Mouse (Mus musculus) heart, adult 2 months (tissue): ENCODE data around the gene Duxbl3. TPM values are rescaled to one million over a fixed set of nuclear protein-coding genes. Genes with fewer than 3 reads are reported as not detected.
"Not testable (repeated sequence)": the region's sequence is repeated elsewhere in the genome, so short reads cannot be mapped to it uniquely, and the experiment has no call there.

Experiments
- DNase-seq, 2 experiments: peaks; one replicate each; pipeline ENCODE4 v3.0.0; 2021
- H3K27ac ChIP-seq: fragments of 200-600 bp; 2 replicates; pipeline ENCODE4 v1.8.1; 2022
- H3K27me3 ChIP-seq: fragments of 200-500 bp; 2 replicates; pipeline ENCODE4 v1.6.1; 2012; ENCODE audit warnings: mild to moderate bottlenecking, low read length, inconsistent platforms, mixed read lengths; ENCODE audit not compliant: control insufficient read depth, insufficient read depth
- H3K36me3 ChIP-seq: fragments of 200-500 bp; 2 replicates; pipeline ENCODE4 v1.6.1; 2012; ENCODE audit warnings: low read length, inconsistent platforms; ENCODE audit not compliant: control insufficient read depth, insufficient read depth
- H3K4me1 ChIP-seq: fragments of 200-500 bp; 2 replicates; pipeline ENCODE4 v1.6.1; 2011; ENCODE audit warnings: low read length; ENCODE audit not compliant: control insufficient read depth, insufficient read depth
- H3K4me3 ChIP-seq: fragments of 200-600 bp; 2 replicates; pipeline ENCODE4 v1.8.1; 2022
- H3K79me2 ChIP-seq: fragments of 200-500 bp; replicated peaks from 2 replicates; pipeline ENCODE4 v1.6.1; 2012; ENCODE audit warnings: mild to moderate bottlenecking, inconsistent platforms, low read length, moderate library complexity, mixed read lengths; ENCODE audit not compliant: control insufficient read depth, insufficient read depth
- H3K9ac ChIP-seq: fragments of 200-500 bp; 2 replicates; pipeline ENCODE4 v1.6.1; 2012; ENCODE audit warnings: low read depth, mild to moderate bottlenecking, control low read depth, inconsistent platforms, low read length, mixed read lengths
- CTCF ChIP-seq: fragments of 200-600 bp; IDR thresholded peaks from 2 replicates; pipeline ENCODE4 v1.8.1; 2022; ENCODE audit warnings: antibody characterized with exemption, mild to moderate bottlenecking, moderate library complexity
- EP300 ChIP-seq: fragments of 200-500 bp; IDR thresholded peaks from 2 replicates; pipeline ENCODE4 v1.6.1; 2011; ENCODE audit warnings: low read depth, low read length, control low read depth; ENCODE audit not compliant: insufficient read depth
- POLR2A ChIP-seq: fragments of 200-500 bp; IDR thresholded peaks from 2 replicates; pipeline ENCODE4 v1.6.1; 2011; ENCODE audit warnings: mild to moderate bottlenecking, low read depth, low read length, control low read depth; ENCODE audit not compliant: insufficient read depth
- WGBS: fragments of 180-500 bp; shearing (Covaris S2); methylation state at CpG from one replicate; pipeline ENCODE4 v1.1.7; 2018; 5-methylcytosine and 5-hydroxymethylcytosine counted together
- intact Hi-C: fragments of 180-260 bp; cut with DNase I; formaldehyde crosslinking; loops from one replicate; pipeline ENCODE4 v1.15.1; 2025
- long read RNA-seq: library from polyadenylated mRNA; stranded (forward); transcript quantifications from one replicate; pipeline ENCODE4 v2.0.0, GENCODE M21; 2021
- polyA plus RNA-seq: library from polyadenylated mRNA; depleted of rRNA; stranded (reverse); fragments of >200 nt; gene quantifications from 2 replicates; pipeline ENCODE4 v1.2.3, GENCODE M21; 2012; rRNA removed
- total RNA-seq, 2 experiments: library from RNA; stranded (reverse); gene quantifications; 2 replicates each; pipeline ENCODE4 v1.2.3; 2021

Gene Duxbl3
- not detected for total RNA-seq
- polyA plus RNA-seq, result 0.10 and 0.29 TPM in 2 replicates
- long read RNA-seq, partial matches to known transcripts, result 0 of 1 reads
- long read RNA-seq, other reads (novel, unspliced or antisense), result 0 of 1 reads

DNA sequence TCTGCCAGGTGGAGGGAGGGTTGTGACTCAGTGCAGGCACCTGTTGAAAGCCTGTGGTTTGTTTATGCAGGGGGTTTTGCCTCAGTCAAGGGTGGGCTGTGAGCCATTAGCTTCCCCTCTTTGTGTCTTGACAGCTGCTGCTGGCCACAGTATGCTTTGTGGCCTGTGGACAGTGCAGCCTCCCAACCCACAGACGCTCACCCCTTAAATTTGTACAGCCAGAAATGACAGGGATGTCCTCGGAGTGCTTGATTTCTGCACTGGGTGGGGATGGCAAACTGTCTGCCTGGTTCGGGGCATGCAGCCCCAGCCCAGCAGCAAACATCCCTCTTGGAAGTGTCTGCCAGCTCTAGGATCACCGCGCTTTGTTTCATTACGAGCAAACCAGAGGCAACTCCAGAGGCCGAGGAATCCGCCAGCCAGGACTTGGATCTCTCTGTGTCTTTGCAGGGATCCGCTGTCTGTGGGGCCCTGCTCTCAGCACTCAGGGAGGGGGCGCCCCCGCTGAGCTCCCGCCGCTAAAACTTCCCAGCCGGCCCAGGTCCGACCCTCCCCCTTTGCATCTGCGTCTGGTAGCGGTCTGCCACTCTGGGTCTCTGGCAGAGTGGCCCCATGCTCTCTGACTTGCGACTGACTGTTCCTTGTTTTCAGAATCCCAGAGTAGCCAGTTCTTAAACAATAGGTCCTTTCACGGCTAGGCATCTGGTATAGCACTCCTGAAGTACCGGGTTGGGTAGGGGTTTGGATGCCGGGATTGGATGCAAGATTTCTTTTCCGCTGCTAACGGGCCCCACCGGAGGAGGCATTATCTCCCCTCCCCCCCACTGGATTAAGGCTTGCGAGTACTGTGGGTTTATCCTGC lies at the start of gene Duxbl3:
TSS of gene Duxbl3 (plus strand) at position 207 of the 862 bp plus-strand sequence.
- H3K27ac ChIP-seq, H3K4me3 ChIP-seq, H3K79me2 ChIP-seq, H3K4me1 ChIP-seq, H3K9ac ChIP-seq, H3K36me3 ChIP-seq, DNase-seq, intact Hi-C loops, H3K27me3 ChIP-seq: not testable (repeated sequence)
- WGBS, result no CpG with 5 or more reads among the region's 25 CpGs

DNA sequence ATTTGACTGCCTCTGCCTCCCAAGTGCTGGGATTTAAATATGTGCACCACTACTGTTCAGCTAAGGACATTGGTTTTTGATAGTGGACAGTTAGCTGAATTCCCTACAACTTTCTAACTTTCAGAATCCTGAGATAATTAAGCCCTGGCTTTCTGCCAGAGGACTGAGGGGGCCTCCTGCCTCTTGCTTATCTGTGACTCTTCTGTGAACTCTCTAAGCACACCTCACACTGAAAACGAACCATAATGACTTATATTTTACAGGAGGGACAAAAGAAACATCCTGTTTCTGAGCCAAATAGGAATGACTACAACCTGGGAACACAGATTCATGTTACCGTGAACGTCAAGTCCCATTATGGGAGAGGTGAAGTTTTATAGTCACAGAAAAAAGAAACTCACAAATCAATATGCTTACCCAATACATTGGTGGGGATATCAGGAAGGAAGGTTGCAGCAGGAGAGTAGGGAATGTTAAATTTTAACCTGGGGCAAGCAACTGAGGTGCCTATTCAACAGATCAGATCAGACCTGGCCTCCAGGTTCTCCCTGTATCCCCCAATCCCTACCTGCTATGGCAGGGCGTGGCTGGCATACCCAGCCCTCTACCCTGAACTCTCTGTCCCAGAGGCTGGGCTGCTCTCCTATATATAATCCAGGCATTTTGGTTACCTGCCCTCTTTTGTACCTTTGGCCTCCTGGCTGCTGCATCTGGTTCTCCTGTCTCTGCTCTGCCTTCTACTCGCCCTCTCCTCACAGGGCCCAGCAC lies 41.3 kb upstream of the Duxbl3 start:
- DNase-seq, H3K36me3 ChIP-seq, H3K27me3 ChIP-seq, H3K4me3 ChIP-seq, H3K27ac ChIP-seq, intact Hi-C loops, H3K79me2 ChIP-seq, H3K9ac ChIP-seq, H3K4me1 ChIP-seq: not testable (repeated sequence)
- WGBS, result no CpG with 5 or more reads among the region's 5 CpGs

DNA sequence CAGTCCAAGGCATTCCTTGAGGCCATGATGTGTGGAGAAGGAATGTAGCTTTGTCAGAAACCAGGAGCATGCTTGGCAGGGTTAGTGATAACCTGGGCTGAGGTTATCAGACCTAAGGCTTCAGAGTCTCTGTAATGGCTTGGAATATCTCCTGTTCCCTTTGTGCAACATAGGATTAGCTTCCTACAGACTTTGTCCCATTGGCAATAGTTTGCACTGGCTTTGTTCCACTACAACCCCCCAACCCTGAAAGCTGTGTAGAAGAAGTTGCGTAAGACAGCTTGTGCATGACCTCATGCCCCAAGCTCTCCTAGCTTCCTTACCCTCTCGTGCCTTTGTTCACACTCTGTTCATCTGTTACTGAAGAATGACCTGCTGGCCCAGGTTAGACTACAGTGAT lies 20.6 kb upstream of the Duxbl3 start:
- H3K79me2 ChIP-seq, H3K36me3 ChIP-seq, H3K9ac ChIP-seq, H3K4me3 ChIP-seq, DNase-seq, H3K4me1 ChIP-seq, H3K27ac ChIP-seq, H3K27me3 ChIP-seq, intact Hi-C loops: not testable (repeated sequence)
- WGBS, result no CpG with 5 or more reads among the region's 2 CpGs

DNA sequence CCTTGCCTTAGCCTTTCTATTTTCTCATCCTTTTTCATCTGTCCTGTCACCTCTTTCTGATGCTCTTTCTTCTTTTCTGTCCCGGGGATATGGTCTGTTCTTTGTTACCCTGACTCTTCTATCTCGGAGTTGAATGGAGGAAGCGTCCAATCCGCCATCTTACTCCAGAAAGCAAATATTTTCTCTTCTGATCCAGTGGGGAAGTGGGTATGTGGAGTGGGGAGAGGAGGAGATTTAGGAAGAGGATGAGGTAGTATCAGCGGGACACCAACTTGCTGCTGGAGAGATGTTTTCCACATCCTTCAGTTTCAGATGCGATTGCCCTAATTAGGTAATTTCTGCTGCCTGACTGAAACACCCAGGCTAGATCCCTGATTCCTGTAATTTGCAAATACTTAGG lies 967 bp downstream of the Duxbl3 start:
- H3K9ac ChIP-seq, H3K79me2 ChIP-seq, intact Hi-C loops, H3K27me3 ChIP-seq, H3K27ac ChIP-seq, H3K36me3 ChIP-seq, H3K4me3 ChIP-seq, H3K4me1 ChIP-seq, DNase-seq: not testable (repeated sequence)
- WGBS, result no CpG with 5 or more reads among the region's 6 CpGs

DNA sequence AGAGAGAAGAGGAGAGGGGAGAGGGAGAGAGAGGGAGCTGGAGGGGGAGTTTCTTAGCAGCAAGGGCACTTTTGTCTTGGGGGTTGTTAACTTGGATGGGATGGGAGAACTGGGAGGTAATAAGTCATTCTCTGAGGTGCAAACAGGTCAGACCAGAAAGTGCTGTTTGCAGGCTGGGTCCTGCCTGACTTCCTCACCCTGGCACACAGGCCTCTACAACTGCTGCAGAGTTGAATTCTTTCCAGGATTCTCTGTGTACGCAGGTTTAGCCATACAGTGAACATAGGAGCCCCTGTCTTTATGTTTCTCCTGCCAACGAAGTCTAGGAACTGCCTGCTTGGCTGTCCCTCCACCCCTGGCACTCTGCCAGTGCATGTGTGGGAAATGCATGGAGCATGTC lies 29.0 kb downstream of the Duxbl3 start:
- intact Hi-C loops, H3K79me2 ChIP-seq, H3K27me3 ChIP-seq, H3K27ac ChIP-seq, H3K9ac ChIP-seq, H3K36me3 ChIP-seq, DNase-seq, H3K4me3 ChIP-seq, H3K4me1 ChIP-seq: not testable (repeated sequence)
- WGBS, result no CpG with 5 or more reads among the region's 2 CpGs

DNA sequence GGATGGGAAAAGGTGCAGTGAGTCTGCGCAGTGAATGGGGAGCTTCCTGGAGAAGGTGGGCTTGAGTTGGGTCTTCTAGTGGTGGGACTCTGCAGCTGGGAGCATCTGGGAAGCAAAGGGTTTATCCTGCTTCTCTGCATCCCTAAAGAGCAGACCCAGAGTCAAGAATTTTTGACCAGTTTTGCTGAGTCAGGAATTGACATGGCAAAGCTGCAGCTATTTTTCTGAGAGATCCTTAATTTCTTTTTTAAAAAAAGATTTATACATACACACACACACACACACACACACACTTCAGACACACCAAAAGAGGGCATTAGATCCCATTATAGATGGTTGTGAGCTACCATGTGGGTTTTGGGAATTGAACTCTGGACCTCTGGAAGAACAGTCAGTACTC lies 36.1 kb downstream of the Duxbl3 start:
- no peak for DNase-seq
- WGBS, result 87% methylated on average over 1 of the region's 1 CpGs
- H3K27me3 ChIP-seq, result no peaks in the 10 kb centered on the region
- TF ChIP-seq EP300, result no peak
- TF ChIP-seq POLR2A, result no peak
- no peak for TF ChIP-seq CTCF
- no peaks in the 10 kb centered on the region for H3K79me2 ChIP-seq
- no peaks in the 10 kb centered on the region for H3K36me3 ChIP-seq
- H3K4me3 ChIP-seq, result no peak overlapping the region
- intact Hi-C loops, result no loop called here
- H3K4me1 ChIP-seq, result no peaks in the 10 kb centered on the region
- H3K9ac ChIP-seq, result no peak overlapping the region
- no peak overlapping the region for H3K27ac ChIP-seq
